18 mouse cellular contexts compared by ENCODE assay signal in genomic region chr7:4783667-4784268, GRCm38 (mm10). TPM values are rescaled to one million over a fixed set of nuclear protein-coding genes. Genes with fewer than 3 reads are reported as not detected.
DNase-seq lines count a peak whose midpoint lies in the region; ATAC-seq lines count a peak whose summit lies in the region.
"Had no signal": no experiment of that assay in that cellular context is flagged by ENCODE, and none has a peak within 500 bp of the region (broad histone marks: within the 10 kb centered on the region; RNA-seq: fewer than 3 reads in every experiment).

No protein-coding gene starts in this region.

- intact Hi-C loops in heart, postnatal 14 days (cut with DNase I) = no loop called here

- H3K27ac ChIP-seq in liver, embryonic 13.5 days = no peak overlapping the region
- H3K27ac ChIP-seq: embryonic facial prominence, embryonic 15.5 days; heart, embryonic 10.5 days; hindbrain, embryonic 13.5 days had no signal

- 0 out of 2 replicates have a peak overlapping the region, but pooled peaks have one; percentile 1 for H3K4me2 ChIP-seq in liver, embryonic 13.5 days
- H3K4me2 ChIP-seq: embryonic facial prominence, embryonic 15.5 days; hindbrain, embryonic 13.5 days had no signal

- peak; percentile 33 to 64 for DNase-seq in spleen, postnatal 4 days (ENCODE audit: low spot score in 2 of 2)
- DNase-seq in spleen, postnatal 36 days (ENCODE audit: low spot score in 2 of 2) = no peak
- peak; percentile 85 for DNase-seq in cerebellum, adult 9-11 months
- DNase-seq in liver, embryonic 13.5 days = peak; percentile 57
- peak; percentile 40 to 46 for DNase-seq in right cerebral cortex, postnatal 36 days (ENCODE audit: low spot score in 2 of 2)
- no peak for DNase-seq in urinary bladder, adult 18-20 months (ENCODE audit: low spot score in 2 of 2)
- DNase-seq in heart, postnatal 14 days = no peak
- DNase-seq: adrenal gland, adult 8-10 months; kidney, adult 2 months; lung, postnatal 14 days had no signal

- peaks cover 15% of the 10 kb centered on the region; the same call in 1 of the 2 replicates for H3K36me3 ChIP-seq in liver, embryonic 13.5 days
- H3K36me3 ChIP-seq: embryonic facial prominence, embryonic 15.5 days; heart, embryonic 10.5 days; hindbrain, embryonic 13.5 days had no signal

- H3K9me3 ChIP-seq in liver, embryonic 13.5 days (replicated peaks) = no peaks in the 10 kb centered on the region
- H3K9me3 ChIP-seq: embryonic facial prominence, embryonic 15.5 days; heart, embryonic 10.5 days; hindbrain, embryonic 13.5 days had no signal

- peak; percentile 69 for ATAC-seq in liver, embryonic 13.5 days (ENCODE audit: low read depth)

- peaks cover 39% of the 10 kb centered on the region for H3K27me3 ChIP-seq in liver, embryonic 13.5 days

- H3K9ac ChIP-seq in liver, embryonic 13.5 days = peak overlapping the region; percentile 19; the same call in 1 of the 2 replicates
- H3K9ac ChIP-seq: embryonic facial prominence, embryonic 15.5 days; hindbrain, embryonic 13.5 days had no signal

- H3K4me1 ChIP-seq in liver, embryonic 13.5 days (replicated peaks) = peaks cover 48% of the 10 kb centered on the region

- 46% methylated on average over 14 of the region's 14 CpGs for WGBS in liver, embryonic 13.5 days (ENCODE audit: insufficient replicate concordance)

- H3K4me3 ChIP-seq in liver, embryonic 13.5 days (replicated peaks) = no peak overlapping the region
- H3K4me3 ChIP-seq: embryonic facial prominence, embryonic 15.5 days; heart, embryonic 10.5 days; hindbrain, embryonic 13.5 days had no signal

RNA-seq across cellular contexts. Expression of gene Tmem190, which starts 1.0 kb away (rescaled TPM):
- 0.44 TPM in 1 of 2 replicates, not detected in the other for polyA plus RNA-seq in liver, embryonic 13.5 days (2015; fragmentation: Nextera tagmentation; extraction: Ambion mirVana)
- not detected for total RNA-seq in heart, postnatal 14 days (2021)
- total RNA-seq: adrenal gland, adult 8-10 months; layer of hippocampus, adult 18-20 months; left cerebral cortex, postnatal 25 days; neutrophil, adult 5-6 weeks had no signal
- polyA plus RNA-seq: frontal cortex, adult 2 months; hindbrain, embryonic 13.5 days; spleen, adult 2 months had no signal

RNA-seq across cellular contexts. Expression of gene Il11, which starts 1.1 kb away (rescaled TPM):
- 0.05 TPM in 1 of 2 replicates, not detected in the other for polyA plus RNA-seq in liver, embryonic 13.5 days (2015; fragmentation: Nextera tagmentation; extraction: Ambion mirVana)
- under 1 TPM in 1 of 2 experiments, not detected in 1; 0.12 TPM for total RNA-seq in heart, postnatal 14 days (2021)
- total RNA-seq: neutrophil, adult 5-6 weeks had no signal

RNA-seq across cellular contexts. Expression of gene Tmem238, which starts 5.7 kb away (rescaled TPM):
- polyA plus RNA-seq in liver, embryonic 13.5 days (2015; fragmentation: Nextera tagmentation; extraction: Ambion mirVana) = 13.7 and 14.6 TPM in 2 replicates
- total RNA-seq in heart, postnatal 14 days (2021) = 1 to 10 TPM; 4.2 to 4.3 TPM

RNA-seq across cellular contexts. Expression of gene Rpl28, which starts 8.9 kb away (rescaled TPM):
- polyA plus RNA-seq in liver, embryonic 13.5 days (2015; fragmentation: Nextera tagmentation; extraction: Ambion mirVana) = 242 and 279 TPM in 2 replicates
- total RNA-seq in heart, postnatal 14 days (2021) = 100 to 1,000 TPM; 469 to 532 TPM

RNA-seq across cellular contexts. Expression of gene Fam71e2, which starts 12.7 kb away (rescaled TPM):
- not detected in 2 replicates for polyA plus RNA-seq in liver, embryonic 13.5 days (2015; fragmentation: Nextera tagmentation; extraction: Ambion mirVana)
- not detected for total RNA-seq in heart, postnatal 14 days (2021)
- total RNA-seq: adrenal gland, adult 8-10 months; layer of hippocampus, adult 18-20 months; left cerebral cortex, postnatal 25 days; neutrophil, adult 5-6 weeks had no signal
- polyA plus RNA-seq: embryonic facial prominence, embryonic 15.5 days; heart, embryonic 10.5 days; hindbrain, embryonic 13.5 days; spleen, adult 2 months had no signal

Comparison
In these comparisons a context has a peak if more than half of its experiments do, and no peak if none do; other contexts are left out.
1. DNase-seq: peak in spleen, postnatal 4 days (2 of 2), cerebellum, adult 9-11 months (single experiment), liver, embryonic 13.5 days (single experiment) and right cerebral cortex, postnatal 36 days (2 of 2); none in spleen, postnatal 36 days (0 of 2), urinary bladder, adult 18-20 months (0 of 2) and heart, postnatal 14 days (0 of 2).